Mouse (Mus musculus) cerebellum, adult 8-10 months (tissue): Measurements from ENCODE around the gene Gm9999.
"Not testable (repeated sequence)": the region's sequence is repeated elsewhere in the genome, so short reads cannot be mapped to it uniquely, and the experiment has no call there.

Experiments used
- DNase-seq: peaks from one replicate; pipeline ENCODE4 v3.0.0; 2022

Gm9999 gene

GRCm38 (mm10) chr7:47000644-47000983 is 17.2 kb downstream of the Gm9999 start:
- DNase-seq = no peak

GRCm38 (mm10) chr7:47001125-47001899 is 17.9 kb downstream of the Gm9999 start:
- DNase-seq = no peak

- DNase-seq = no peak
Observed at GRCm38 (mm10) chr7:47001900-47002275, 18.5 kb downstream of the Gm9999 start.

DNA sequence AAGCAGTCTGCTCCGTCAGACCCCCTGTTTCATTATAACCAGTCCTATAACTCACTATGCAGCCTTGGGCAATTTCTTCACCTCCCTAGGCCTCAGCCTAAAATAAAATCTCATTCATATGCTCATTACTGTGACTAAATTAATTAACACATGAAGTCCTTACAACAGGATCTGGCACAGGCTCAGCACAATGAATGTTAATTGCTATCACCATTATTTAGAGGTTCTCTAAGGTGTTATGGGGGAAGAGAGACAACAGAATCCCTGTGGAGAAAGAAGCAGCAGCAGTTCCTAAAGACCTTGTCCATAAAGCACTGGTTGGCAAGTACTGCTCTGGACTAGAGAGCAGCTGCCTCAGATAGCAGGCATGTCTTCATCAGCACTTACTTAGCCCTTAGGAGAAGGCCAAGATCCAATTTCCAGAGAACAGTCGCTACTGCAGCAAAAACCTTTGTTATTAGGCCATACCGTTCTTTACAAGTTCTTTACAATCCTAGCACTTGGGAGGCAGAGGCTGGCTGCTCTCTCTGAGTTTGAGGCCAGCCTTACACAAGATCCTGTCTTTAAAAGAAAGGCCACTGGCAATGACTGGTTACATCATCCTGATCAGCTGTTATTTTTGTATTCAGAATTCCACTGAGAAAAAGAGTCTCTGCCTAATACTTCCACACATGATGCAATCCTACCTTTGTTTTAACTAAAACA is 20.2 kb downstream of the Gm9999 start:
- no peak for DNase-seq

- DNase-seq = no peak
Observed at GRCm38 (mm10) chr7:47007109-47007780, 23.9 kb downstream of the Gm9999 start.

DNA sequence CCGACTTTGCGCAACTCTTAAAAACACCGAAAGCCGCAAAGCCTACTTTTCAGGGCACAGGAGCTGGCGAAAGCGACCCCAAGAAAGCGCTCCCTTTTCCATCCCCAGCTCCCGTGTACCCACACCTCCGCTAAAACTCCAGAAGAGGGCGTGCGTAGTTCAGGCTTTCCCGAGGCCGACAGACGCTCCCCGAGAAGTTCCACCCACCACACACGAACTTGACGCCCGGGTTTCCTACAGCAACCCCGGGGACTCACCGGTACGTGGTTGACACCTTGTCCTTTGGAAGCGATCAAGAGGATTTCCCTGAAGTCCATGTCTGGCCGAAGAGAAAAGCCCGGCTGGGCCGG is 24.4 kb downstream of the Gm9999 start:
- no peak for DNase-seq

- DNase-seq = peak; percentile 100
Observed at GRCm38 (mm10) chr7:47008168-47008993, 25.0 kb downstream of the Gm9999 start, which contains the start of gene Spty2d1. Spty2d1 (minus strand) TSS chr7:47008411.

DNA sequence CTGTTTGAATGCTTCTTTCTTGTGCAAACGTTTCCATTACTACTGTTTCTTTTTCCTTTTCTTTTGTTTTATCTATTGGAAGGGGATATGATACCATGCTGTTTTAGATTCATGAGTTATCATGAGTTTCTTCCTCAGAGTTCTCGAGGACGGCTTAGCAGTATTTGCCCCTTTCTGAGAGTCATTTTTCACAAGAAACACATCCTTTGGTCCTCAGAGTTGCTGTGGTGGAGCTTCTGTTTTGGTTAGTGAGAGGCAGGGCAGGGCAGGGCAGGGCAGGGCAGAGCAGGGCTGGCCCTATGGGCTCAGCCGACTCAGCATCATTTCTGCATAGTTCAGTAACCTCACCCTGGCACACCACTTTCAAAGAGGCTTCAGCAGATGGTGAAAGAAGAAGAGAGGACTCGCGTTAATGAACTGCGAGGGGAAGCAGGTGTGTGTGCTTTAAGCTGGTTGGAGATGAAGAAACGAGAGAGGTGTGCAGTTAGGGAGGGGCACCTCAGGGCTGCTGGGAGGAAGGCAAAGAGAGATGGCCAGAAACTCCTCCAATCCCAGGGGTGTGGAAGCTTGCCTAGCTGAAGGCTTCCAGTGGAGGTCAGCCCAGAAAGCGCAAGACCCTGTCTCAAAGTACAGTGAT is 29.9 kb downstream of the Gm9999 start:
- DNase-seq = no peak

- DNase-seq = no peak
Observed at GRCm38 (mm10) chr7:47014564-47015389, 31.4 kb downstream of the Gm9999 start.

- peak; percentile 72 for DNase-seq
Observed at GRCm38 (mm10) chr7:47015390-47016065, 32.1 kb downstream of the Gm9999 start.

GRCm38 (mm10) chr7:47016602-47017001 is 33.2 kb downstream of the Gm9999 start:
- no peak for DNase-seq

GRCm38 (mm10) chr7:47017146-47017545 is 33.8 kb downstream of the Gm9999 start:
- DNase-seq = no peak

DNA sequence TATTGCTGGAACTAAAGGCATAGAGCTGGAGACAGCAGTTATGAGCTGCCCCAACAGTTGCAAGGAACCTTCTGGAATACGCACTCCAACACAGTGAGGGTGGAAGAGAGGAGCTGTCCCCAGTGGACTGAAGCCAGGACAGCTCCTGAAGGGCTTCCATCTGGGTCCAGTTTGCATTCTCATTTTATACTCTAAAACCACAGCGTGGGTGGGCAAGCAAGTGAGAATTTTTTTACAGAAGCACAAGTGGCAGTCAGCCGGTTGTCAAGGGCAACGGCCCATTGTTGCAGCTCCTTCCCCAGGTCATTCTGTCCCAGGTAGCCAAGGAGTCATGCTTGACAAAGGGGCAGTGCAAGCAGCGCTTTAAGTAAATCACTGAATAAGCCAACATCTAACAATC is 36.3 kb downstream of the Gm9999 start:
- DNase-seq = no peak

DNA sequence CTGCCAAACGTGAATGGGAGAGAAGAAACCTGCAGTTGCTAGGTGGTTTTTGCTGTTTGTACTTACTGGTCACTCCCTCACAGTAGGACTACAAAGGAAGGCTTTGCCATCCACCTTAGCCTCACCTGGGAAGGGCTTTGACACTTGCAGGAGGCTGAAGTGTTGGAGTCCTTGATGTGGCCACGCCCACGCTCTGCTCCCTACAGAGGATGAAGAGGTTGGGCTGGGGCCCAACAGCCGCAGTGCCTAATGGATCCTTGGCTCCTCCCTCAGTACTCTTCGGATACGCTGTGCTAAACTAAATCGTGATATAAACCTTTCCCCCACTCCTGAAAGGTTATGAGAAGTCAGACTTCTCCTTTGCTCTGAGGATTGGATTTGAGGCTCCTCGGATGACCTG is 37.6 kb downstream of the Gm9999 start:
- DNase-seq = no peak

DNA sequence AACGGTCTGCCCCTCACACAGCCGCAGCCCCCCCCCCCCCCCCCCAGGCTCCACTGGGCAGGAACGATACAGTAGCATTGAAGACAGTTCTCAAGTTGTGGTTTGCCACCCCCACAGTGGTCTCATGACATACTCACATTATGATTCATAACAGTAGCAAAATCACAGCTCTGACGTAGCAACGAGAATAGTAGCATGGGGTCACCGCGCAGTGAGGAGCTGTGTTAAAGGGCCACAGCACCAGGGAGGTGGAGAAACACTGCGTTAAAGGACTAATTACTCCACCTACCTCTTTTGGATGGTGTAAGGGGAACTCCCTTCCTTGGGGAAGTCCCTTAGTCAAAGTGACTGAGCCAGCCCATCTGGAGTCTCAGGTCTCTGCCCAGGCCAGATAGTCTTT is 39.1 kb downstream of the Gm9999 start:
- no peak for DNase-seq

DNA sequence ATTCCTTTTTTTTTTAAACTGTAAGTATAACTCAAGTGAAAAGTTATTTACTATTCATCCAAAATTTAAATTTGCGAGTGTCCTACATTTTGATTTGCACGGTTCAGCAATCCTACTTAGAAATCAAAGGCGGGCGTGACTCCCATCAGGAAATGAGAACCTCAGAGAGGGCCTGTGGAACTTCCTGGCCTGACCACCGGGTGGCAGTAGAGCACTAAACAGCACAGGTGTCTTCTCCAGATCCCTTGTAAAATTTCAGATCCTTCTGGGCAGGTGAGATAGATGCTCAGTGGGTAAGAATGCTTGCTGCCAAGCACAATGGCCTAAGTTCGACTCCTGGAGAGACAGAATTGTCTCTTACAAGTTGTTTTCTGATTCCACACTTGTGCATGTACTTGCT is 40.1 kb downstream of the Gm9999 start:
- peak; percentile 79 for DNase-seq

- no peak for DNase-seq
Observed at GRCm38 (mm10) chr7:47024454-47024853, 41.1 kb downstream of the Gm9999 start.

DNA sequence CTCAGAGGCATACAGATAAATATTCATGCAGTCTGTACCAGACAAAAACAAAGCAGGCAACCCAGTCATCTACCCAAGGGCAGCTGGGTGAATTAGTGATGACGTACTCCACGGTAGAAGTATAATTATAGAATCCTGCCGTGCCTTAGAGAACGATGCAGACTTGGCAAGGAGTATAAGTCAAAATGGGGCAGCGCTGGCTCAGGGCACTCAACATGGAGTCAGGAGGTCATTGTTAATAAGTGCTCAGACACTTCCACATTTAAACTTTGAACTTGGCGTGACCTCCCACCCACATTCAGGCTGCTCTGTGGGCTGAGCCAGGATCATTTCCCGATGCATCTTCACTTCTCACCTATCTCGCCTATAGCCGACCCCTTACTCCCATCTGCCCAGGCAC is 42.0 kb downstream of the Gm9999 start:
- no peak for DNase-seq

GRCm38 (mm10) chr7:47026899-47027298 is 43.5 kb downstream of the Gm9999 start:
- DNase-seq = not testable (repeated sequence)

GRCm38 (mm10) chr7:47027520-47027919 is 44.1 kb downstream of the Gm9999 start:
- no peak for DNase-seq
